Mouse (Mus musculus) MEL (cell line): ENCODE measurements around the gene Wdr60. TPM values are rescaled to one million over a fixed set of nuclear protein-coding genes. Genes with fewer than 3 reads are reported as not detected.
A peak's percentile ranks its signal among the peaks of the same experiment; 100 is the strongest.

ENCODE experiments used
- DNase-seq: peaks from one replicate; pipeline ENCODE4 v3.0.0; 2011; ENCODE audit warnings: low read depth, low spot score
- H3K27ac ChIP-seq: 2 replicates; pipeline ENCODE4 v1.5.1; 2012; ENCODE audit warnings: low read depth, mild to moderate bottlenecking, control low read depth, low read length, moderate library complexity; ENCODE audit not compliant: control insufficient read depth
- H3K27me3 ChIP-seq, 2 experiments: fragments of 150-350 bp in 1 of 2; sonication (generic) in 1 of 2; 2 replicates each; pipeline ENCODE4 v1.6.1; 2012; ENCODE audit warnings: low read length in 2 of 2, mild to moderate bottlenecking in 2 of 2, improper control_type of control experiment in 1 of 2, moderate library complexity in 1 of 2; ENCODE audit not compliant: insufficient read depth in 2 of 2, control insufficient read depth in 1 of 2
- H3K36me3 ChIP-seq, 2 experiments: 2 replicates each; pipeline ENCODE4 v1.6.1; 2012 to 2014; ENCODE audit warnings: low read length in 2 of 2, improper control_type of control experiment in 1 of 2, inconsistent platforms in 1 of 2, mild to moderate bottlenecking in 1 of 2; ENCODE audit not compliant: insufficient read depth in 2 of 2, control insufficient read depth in 1 of 2
- H3K4me1 ChIP-seq, 2 experiments: fragments of 150-350 bp in 1 of 2; sonication (generic) in 1 of 2; 2 replicates each; pipeline ENCODE4 v1.6.1; 2012; ENCODE audit warnings: low read length in 2 of 2, improper control_type of control experiment in 1 of 2, mild to moderate bottlenecking in 1 of 2; ENCODE audit not compliant: insufficient read depth in 2 of 2, control insufficient read depth in 1 of 2
- H3K4me3 ChIP-seq, 2 experiments: fragments of 150-350 bp in 1 of 2; sonication (generic) in 1 of 2; 2 replicates each; pipeline ENCODE4 v1.5.1; 2012; ENCODE audit warnings: low read depth in 2 of 2, low read length in 2 of 2, mild to moderate bottlenecking in 2 of 2, moderate library complexity in 2 of 2, control low read depth in 1 of 2, improper control_type of control experiment in 1 of 2; ENCODE audit not compliant: control insufficient read depth in 1 of 2, insufficient read depth in 1 of 2
- H3K79me2 ChIP-seq: 2 replicates; pipeline ENCODE4 v1.6.1; 2012; ENCODE audit warnings: mild to moderate bottlenecking, low read length, moderate library complexity; ENCODE audit not compliant: control insufficient read depth, poor library complexity, insufficient read depth
- H3K9ac ChIP-seq: 2 replicates; pipeline ENCODE4 v1.6.1; 2012; ENCODE audit warnings: low read depth, mild to moderate bottlenecking, control low read depth, low read length, moderate library complexity; ENCODE audit not compliant: control insufficient read depth, poor library complexity, severe bottlenecking
- H3K9me3 ChIP-seq: fragments of 150-350 bp; sonication (generic); replicated peaks from 2 replicates; pipeline ENCODE4 v1.6.1; 2012; ENCODE audit warnings: mild to moderate bottlenecking, low read length, improper control_type of control experiment, moderate library complexity; ENCODE audit not compliant: insufficient read depth
- CHD2 ChIP-seq: IDR thresholded peaks from 2 replicates; pipeline ENCODE4 v1.6.1; 2011; ENCODE audit warnings: low read length, improper control_type of control experiment
- EP300 ChIP-seq, 2 experiments: IDR thresholded peaks; 2 replicates each; pipeline ENCODE4 v1.6.1; 2011; ENCODE audit warnings: improper control_type of control experiment in 2 of 2, low read length in 2 of 2, low read depth in 1 of 2, mild to moderate bottlenecking in 1 of 2
- GABPA ChIP-seq: IDR thresholded peaks from 2 replicates; pipeline ENCODE4 v1.6.1; 2012; ENCODE audit warnings: low read depth, mild to moderate bottlenecking, inconsistent platforms, low read length, improper control_type of control experiment, moderate library complexity
- MAZ ChIP-seq: IDR thresholded peaks from 2 replicates; pipeline ENCODE4 v1.6.1; 2012; ENCODE audit warnings: low read depth, mild to moderate bottlenecking, inconsistent platforms, low read length, improper control_type of control experiment
- MEF2A ChIP-seq: IDR thresholded peaks from 2 replicates; pipeline ENCODE4 v1.6.1; 2014; ENCODE audit warnings: low read depth, mild to moderate bottlenecking, inconsistent platforms, low read length, improper control_type of control experiment; ENCODE audit not compliant: poor library complexity, insufficient replicate concordance, severe bottlenecking; ENCODE audit errors: extremely low read depth
- MYB ChIP-seq: IDR thresholded peaks from 2 replicates; pipeline ENCODE4 v1.6.1; 2011; ENCODE audit warnings: mild to moderate bottlenecking, low read depth, low read length, improper control_type of control experiment
- MYC ChIP-seq: IDR thresholded peaks from 2 replicates; pipeline ENCODE4 v1.6.1; 2011; ENCODE audit warnings: low read depth, mild to moderate bottlenecking, low read length, improper control_type of control experiment, moderate library complexity
- POLR2AphosphoS5 ChIP-seq: IDR thresholded peaks from 2 replicates; pipeline ENCODE4 v1.6.1; 2012; ENCODE audit warnings: low read depth, borderline replicate concordance, mild to moderate bottlenecking, inconsistent platforms, low read length, moderate library complexity, mixed read lengths
- RCOR1 ChIP-seq: IDR thresholded peaks from 2 replicates; pipeline ENCODE4 v1.6.1; 2012; ENCODE audit warnings: low read depth, mild to moderate bottlenecking, inconsistent platforms, low read length, improper control_type of control experiment
- SIN3A ChIP-seq: IDR thresholded peaks from 2 replicates; pipeline ENCODE4 v1.6.1; 2012; ENCODE audit warnings: low read length, improper control_type of control experiment, inconsistent platforms
- SMC3 ChIP-seq: IDR thresholded peaks from 2 replicates; pipeline ENCODE4 v1.6.1; 2011; ENCODE audit warnings: low read depth, low read length, improper control_type of control experiment
- TCF12 ChIP-seq: IDR thresholded peaks from 2 replicates; pipeline ENCODE4 v1.6.1; 2014; ENCODE audit warnings: low read depth, mild to moderate bottlenecking, inconsistent platforms, low read length, improper control_type of control experiment, moderate library complexity
- USF1 ChIP-seq: IDR thresholded peaks from 2 replicates; pipeline ENCODE4 v1.6.1; 2014; ENCODE audit warnings: low read depth, mild to moderate bottlenecking, inconsistent platforms, low read length, improper control_type of control experiment, moderate library complexity
- ZMIZ1 ChIP-seq: IDR thresholded peaks from 2 replicates; pipeline ENCODE4 v1.6.1; 2012; ENCODE audit warnings: low read depth, mild to moderate bottlenecking, inconsistent platforms, low read length, improper control_type of control experiment, moderate library complexity
- ZNF384 ChIP-seq: IDR thresholded peaks from 2 replicates; pipeline ENCODE4 v1.6.1; 2012; ENCODE audit warnings: low read depth, mild to moderate bottlenecking, inconsistent platforms, low read length, improper control_type of control experiment
- polyA plus RNA-seq, 2 experiments: library from polyadenylated mRNA; stranded (reverse) in 1 of 2; unstranded in 1 of 2; fragments of >175 nt in 1 of 2; fragments of >200 nt in 1 of 2; gene quantifications; 2 replicates each; pipeline versions ENCODE4 v1.2.1 to v1.2.4; 2012; ENCODE audit warnings: low replicate concordance in 2 of 2, low read depth in 1 of 2; ENCODE audit not compliant: insufficient read length in 2 of 2, insufficient read depth in 1 of 2, missing spikeins in 1 of 2
- total RNA-seq: library from RNA; depleted of rRNA; stranded (reverse); fragments of 300-350 nt; gene quantifications from 2 replicates; pipeline ENCODE4 v1.2.3, GENCODE M21; 2012

The Wdr60 gene
- total and polyA plus RNA-seq, 3 experiments: 19.8 to 21.0 TPM; not detected in 1

DNA sequence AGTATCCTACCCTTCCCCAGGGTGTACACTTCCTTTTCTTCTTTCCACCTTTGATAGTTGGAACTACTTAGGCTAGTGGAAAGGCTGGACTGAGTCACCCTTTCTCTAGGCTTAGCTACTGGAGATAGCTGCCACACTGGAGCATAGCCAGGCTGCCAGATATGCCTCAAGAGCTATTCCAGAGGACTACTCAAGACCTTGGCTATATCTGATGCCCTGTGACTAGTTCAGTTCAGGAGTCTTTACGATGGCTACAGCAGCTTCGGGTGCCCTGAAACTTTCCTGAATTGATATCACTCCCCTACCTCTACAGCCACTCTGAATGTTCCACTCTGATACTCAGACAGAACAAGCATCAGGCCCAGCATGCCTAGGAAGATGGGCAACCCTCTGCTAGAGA is 1.9 kb upstream of the Wdr60 start:
- Histone ChIP-seq H3K9ac (peak overlapping the region; percentile 57), H3K79me2 (peaks cover 6% of the 10 kb centered on the region), H3K9me3 (no peaks in the 10 kb centered on the region), H3K4me1 (peaks cover 27 to 33% of the 10 kb centered on the region in 2 experiments), H3K27ac (peak overlapping the region; percentile 94), H3K4me3 (peak overlapping the region; percentile 21 to 22), H3K36me3 (peaks cover 0 to 46% of the 10 kb centered on the region in 2 experiments; a peak in 2 of 4 replicates), H3K27me3 (no peaks in the 10 kb centered on the region)
- TF ChIP-seq SIN3A (no peak), MYB (no peak), POLR2AphosphoS5 (0 out of 2 replicates have a peak, but pooled peaks have one; percentile 8), GABPA (no peak)
- DNase-seq: peak; percentile 96

DNA sequence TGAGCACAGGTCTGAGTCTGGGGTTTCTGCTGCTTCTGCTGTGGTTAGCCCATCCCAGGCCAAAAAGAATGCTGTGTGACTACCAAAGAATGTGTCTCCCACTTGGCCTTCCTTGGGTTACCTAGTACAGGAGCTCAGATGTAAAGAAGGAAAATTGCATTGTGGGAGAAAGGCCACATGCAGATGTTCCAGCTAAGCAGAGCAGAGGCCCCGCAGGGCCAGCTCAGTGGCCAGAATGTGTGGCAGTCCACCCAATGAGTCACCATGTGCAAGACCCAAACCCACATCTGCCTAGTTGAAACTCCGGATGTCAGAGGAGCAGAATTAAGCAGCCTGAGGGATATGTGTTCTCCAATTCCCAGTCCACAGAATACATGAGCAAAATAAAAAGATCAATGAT is 4.5 kb downstream of the Wdr60 start:
- DNase-seq: no peak
- no peak overlapping the region for H3K27ac ChIP-seq
- H3K27me3 ChIP-seq: no peaks in the 10 kb centered on the region
- no peak overlapping the region for H3K4me3 ChIP-seq
- peaks cover 15% of the 10 kb centered on the region for H3K79me2 ChIP-seq
- H3K9me3 ChIP-seq: no peaks in the 10 kb centered on the region
- no peak overlapping the region for H3K9ac ChIP-seq
- peaks cover 15% of the 10 kb centered on the region in 2 experiments for H3K4me1 ChIP-seq
- TF ChIP-seq USF1: no peak
- TF ChIP-seq MYC: no peak
- no peak for TF ChIP-seq ZNF384
- TF ChIP-seq MAZ: no peak
- TF ChIP-seq MEF2A: no peak
- no peak for TF ChIP-seq SMC3
- TF ChIP-seq SIN3A: no peak
- TF ChIP-seq TCF12: no peak
- TF ChIP-seq EP300 (IDR thresholded peaks at IDR 0.05; ENCODE audit: low read depth in 1 of 2, low read length in 2 of 2): no peak
- no peak for TF ChIP-seq RCOR1
- TF ChIP-seq CHD2: no peak
- H3K36me3 ChIP-seq: peaks cover 5 to 24% of the 10 kb centered on the region in 2 experiments

DNA sequence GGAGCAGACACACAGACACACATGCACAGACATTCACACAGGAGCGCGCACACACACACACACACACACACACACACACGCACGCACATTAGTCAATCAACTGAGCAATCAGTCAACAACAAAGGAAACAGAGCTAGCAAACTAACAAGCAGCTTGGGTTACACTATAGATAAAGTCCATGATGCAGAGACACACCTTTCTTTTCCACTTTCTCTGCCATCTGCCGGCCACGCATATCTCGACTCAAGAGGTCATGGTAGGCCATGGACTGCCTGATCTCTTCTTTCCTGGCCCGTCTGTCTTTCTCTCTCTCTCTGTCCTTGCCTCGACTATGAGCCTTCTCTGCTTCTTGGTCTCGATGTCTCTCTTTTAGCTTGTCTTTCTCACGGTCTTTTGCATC is 7.2 kb downstream of the Wdr60 start:
- Histone ChIP-seq H3K4me1 (peaks cover 9 to 10% of the 10 kb centered on the region in 2 experiments), H3K79me2 (peaks cover 9% of the 10 kb centered on the region; the same call in 1 of the 2 replicates), H3K4me3 (no peak overlapping the region), H3K27me3 (no peaks in the 10 kb centered on the region), H3K9ac (no peak overlapping the region), H3K36me3 (peaks cover 8 to 15% of the 10 kb centered on the region in 2 experiments), H3K27ac (no peak overlapping the region), H3K9me3 (no peaks in the 10 kb centered on the region)
- no peak for TF ChIP-seq ZMIZ1
- no peak for DNase-seq
